Mouse (Mus musculus): ENCODE measurements at regions not wholly inside any gene's neighbourhood (a gene's known extent, or its start where the extent isn't known, plus 50 kb on each side); places are given as distances from the start of the nearest gene placed in this dataset.
A peak's percentile ranks its signal among the peaks of the same experiment; 100 is the strongest.

GRCm38 (mm10) chr1:42253786-42254185 lies 441.8 kb upstream of the Pou3f3 start:
- Histone ChIP-seq H3K27ac (ENCODE audit: low read length) (no peak overlapping the region), H3K4me3 (replicated peaks; ENCODE audit: low read length) (no peak overlapping the region), H3K4me1 (ENCODE audit: control insufficient read depth, insufficient read depth, low read length) (no peaks in the 10 kb centered on the region), H3K36me3 (ENCODE audit: control insufficient read depth, insufficient read depth, low read length) (no peaks in the 10 kb centered on the region), H3K9me3 (replicated peaks; ENCODE audit: control insufficient read depth, low read length) (no peaks in the 10 kb centered on the region), H3K27me3 (ENCODE audit: control insufficient read depth, insufficient read depth, low read length) (no peaks in the 10 kb centered on the region), H3K4me2 (ENCODE audit: low read depth, low read length) (no peak overlapping the region), H3K9ac (ENCODE audit: low read length) (no peak overlapping the region)
- 82% methylated on average over 3 of the region's 3 CpGs for WGBS
- no peak for ATAC-seq (ENCODE audit: insufficient read depth, low FRiP score)

GRCm38 (mm10) chr1:42256911-42257595 lies 438.5 kb upstream of the Pou3f3 start:
- H3K4me3 ChIP-seq (replicated peaks; ENCODE audit: low read length): no peak overlapping the region
- ATAC-seq (ENCODE audit: insufficient read depth, low FRiP score): no peak
- H3K36me3 ChIP-seq (ENCODE audit: control insufficient read depth, insufficient read depth, low read length): no peaks in the 10 kb centered on the region
- no peak overlapping the region for H3K9ac ChIP-seq (ENCODE audit: low read length)
- H3K4me2 ChIP-seq (ENCODE audit: low read depth, low read length): no peak overlapping the region
- H3K27ac ChIP-seq (ENCODE audit: low read length): no peak overlapping the region
- H3K9me3 ChIP-seq (replicated peaks; ENCODE audit: control insufficient read depth, low read length): no peaks in the 10 kb centered on the region
- H3K27me3 ChIP-seq (ENCODE audit: control insufficient read depth, insufficient read depth, low read length): no peaks in the 10 kb centered on the region
- no peaks in the 10 kb centered on the region for H3K4me1 ChIP-seq (ENCODE audit: control insufficient read depth, insufficient read depth, low read length)
- WGBS: 82% methylated on average over 10 of the region's 10 CpGs

- Histone ChIP-seq H3K4me1 (ENCODE audit: control insufficient read depth, insufficient read depth, low read length) (no peaks in the 10 kb centered on the region), H3K36me3 (ENCODE audit: control insufficient read depth, insufficient read depth, low read length) (no peaks in the 10 kb centered on the region), H3K27ac (ENCODE audit: low read length) (no peak overlapping the region), H3K9me3 (replicated peaks; ENCODE audit: control insufficient read depth, low read length) (no peaks in the 10 kb centered on the region), H3K4me2 (ENCODE audit: low read depth, low read length) (no peak overlapping the region), H3K9ac (ENCODE audit: low read length) (no peak overlapping the region), H3K27me3 (ENCODE audit: control insufficient read depth, insufficient read depth, low read length) (no peaks in the 10 kb centered on the region), H3K4me3 (replicated peaks; ENCODE audit: low read length) (no peak overlapping the region)
- 54% methylated on average over 19 of the region's 19 CpGs for WGBS
- no peak for ATAC-seq (ENCODE audit: insufficient read depth, low FRiP score)
Observed at GRCm38 (mm10) chr1:42257801-42258593, 437.6 kb upstream of the Pou3f3 start.

GRCm38 (mm10) chr1:42258594-42258910 lies 437.0 kb upstream of the Pou3f3 start:
- 48% methylated on average over 4 of the region's 4 CpGs for WGBS
- no peak for ATAC-seq (ENCODE audit: insufficient read depth, low FRiP score)
- no peak overlapping the region for H3K4me3 ChIP-seq (replicated peaks; ENCODE audit: low read length)
- no peaks in the 10 kb centered on the region for H3K9me3 ChIP-seq (replicated peaks; ENCODE audit: control insufficient read depth, low read length)
- no peak overlapping the region for H3K4me2 ChIP-seq (ENCODE audit: low read depth, low read length)
- no peak overlapping the region for H3K9ac ChIP-seq (ENCODE audit: low read length)
- no peaks in the 10 kb centered on the region for H3K4me1 ChIP-seq (ENCODE audit: control insufficient read depth, insufficient read depth, low read length)
- no peak overlapping the region for H3K27ac ChIP-seq (ENCODE audit: low read length)
- no peaks in the 10 kb centered on the region for H3K27me3 ChIP-seq (ENCODE audit: control insufficient read depth, insufficient read depth, low read length)
- H3K36me3 ChIP-seq (ENCODE audit: control insufficient read depth, insufficient read depth, low read length): no peaks in the 10 kb centered on the region

GRCm38 (mm10) chr1:42259216-42259977 lies 436.2 kb upstream of the Pou3f3 start:
- Histone ChIP-seq H3K27ac (ENCODE audit: low read length) (no peak overlapping the region), H3K36me3 (ENCODE audit: control insufficient read depth, insufficient read depth, low read length) (no peaks in the 10 kb centered on the region), H3K4me1 (ENCODE audit: control insufficient read depth, insufficient read depth, low read length) (no peaks in the 10 kb centered on the region), H3K4me3 (replicated peaks; ENCODE audit: low read length) (no peak overlapping the region), H3K27me3 (ENCODE audit: control insufficient read depth, insufficient read depth, low read length) (no peaks in the 10 kb centered on the region), H3K4me2 (ENCODE audit: low read depth, low read length) (no peak overlapping the region; the same call in 1 of the 2 replicates), H3K9ac (ENCODE audit: low read length) (no peak overlapping the region), H3K9me3 (replicated peaks; ENCODE audit: control insufficient read depth, low read length) (no peaks in the 10 kb centered on the region)
- WGBS: 32% methylated on average over 13 of the region's 13 CpGs
- ATAC-seq (ENCODE audit: insufficient read depth, low FRiP score): no peak

- no peak overlapping the region for H3K4me2 ChIP-seq (ENCODE audit: low read depth, low read length)
- no peaks in the 10 kb centered on the region for H3K9me3 ChIP-seq (replicated peaks; ENCODE audit: control insufficient read depth, low read length)
- no peak for ATAC-seq (ENCODE audit: insufficient read depth, low FRiP score)
- H3K9ac ChIP-seq (ENCODE audit: low read length): no peak overlapping the region
- no peak overlapping the region for H3K4me3 ChIP-seq (replicated peaks; ENCODE audit: low read length)
- H3K27me3 ChIP-seq (ENCODE audit: control insufficient read depth, insufficient read depth, low read length): no peaks in the 10 kb centered on the region
- 60% methylated on average over 9 of the region's 9 CpGs for WGBS
- no peaks in the 10 kb centered on the region for H3K36me3 ChIP-seq (ENCODE audit: control insufficient read depth, insufficient read depth, low read length)
- no peak overlapping the region for H3K27ac ChIP-seq (ENCODE audit: low read length)
- H3K4me1 ChIP-seq (ENCODE audit: control insufficient read depth, insufficient read depth, low read length): no peaks in the 10 kb centered on the region
Observed at GRCm38 (mm10) chr1:42260033-42260925, 435.3 kb upstream of the Pou3f3 start.

GRCm38 (mm10) chr1:42261031-42261430 lies 434.5 kb upstream of the Pou3f3 start:
- H3K9ac ChIP-seq (ENCODE audit: low read length): no peak overlapping the region
- no peak overlapping the region for H3K4me2 ChIP-seq (ENCODE audit: low read depth, low read length)
- no peak for ATAC-seq (ENCODE audit: insufficient read depth, low FRiP score)
- H3K27me3 ChIP-seq (ENCODE audit: control insufficient read depth, insufficient read depth, low read length): no peaks in the 10 kb centered on the region
- 75% methylated on average over 3 of the region's 3 CpGs for WGBS
- H3K27ac ChIP-seq (ENCODE audit: low read length): no peak overlapping the region
- no peaks in the 10 kb centered on the region for H3K9me3 ChIP-seq (replicated peaks; ENCODE audit: control insufficient read depth, low read length)
- H3K4me3 ChIP-seq (replicated peaks; ENCODE audit: low read length): no peak overlapping the region
- no peaks in the 10 kb centered on the region for H3K36me3 ChIP-seq (ENCODE audit: control insufficient read depth, insufficient read depth, low read length)
- no peaks in the 10 kb centered on the region for H3K4me1 ChIP-seq (ENCODE audit: control insufficient read depth, insufficient read depth, low read length)

- no peak for ATAC-seq (ENCODE audit: insufficient read depth, low FRiP score)
Observed at GRCm38 (mm10) chr1:42261800-42262199, 433.8 kb upstream of the Pou3f3 start.

More at GRCm38 (mm10) chr1:42261800-42262199, 433.8 kb upstream of the Pou3f3 start:
- H3K4me3 ChIP-seq (replicated peaks; ENCODE audit: low read length): no peak overlapping the region
- no peaks in the 10 kb centered on the region for H3K4me1 ChIP-seq (ENCODE audit: control insufficient read depth, insufficient read depth, low read length)
- no peak overlapping the region for H3K27ac ChIP-seq (ENCODE audit: low read length)
- H3K4me2 ChIP-seq (ENCODE audit: low read depth, low read length): peak overlapping the region; percentile 44
- H3K27me3 ChIP-seq (ENCODE audit: control insufficient read depth, insufficient read depth, low read length): no peaks in the 10 kb centered on the region
- 20% methylated on average over 13 of the region's 13 CpGs for WGBS
- no peaks in the 10 kb centered on the region for H3K36me3 ChIP-seq (ENCODE audit: control insufficient read depth, insufficient read depth, low read length)
- no peaks in the 10 kb centered on the region for H3K9me3 ChIP-seq (replicated peaks; ENCODE audit: control insufficient read depth, low read length)
- no peak overlapping the region for H3K9ac ChIP-seq (ENCODE audit: low read length)

Data from stomach, embryonic 16.5 days (tissue).